Mouse (Mus musculus) stomach, embryonic 15.5 days (tissue): ENCODE data around the gene Timp4. TPM values are rescaled to one million over a fixed set of nuclear protein-coding genes. Genes with fewer than 3 reads are reported as not detected.

Source experiments
- ATAC-seq: fragments of 200-750 bp; cut with Nextera tagmentation; 2 replicates; pipeline ENCODE4 v1.8.0; 2017; ENCODE audit warnings: low read depth, moderate number of reproducible peaks, moderate TSS enrichment; ENCODE audit not compliant: insufficient read depth, low FRiP score
- H3K27ac ChIP-seq: fragments of 300-500 bp; sonication (generic); 2 replicates; pipeline ENCODE4 v1.5.1; 2015; ENCODE audit warnings: mild to moderate bottlenecking, inconsistent platforms
- H3K27me3 ChIP-seq: fragments of 300-500 bp; sonication (generic); replicated peaks from 2 replicates; pipeline ENCODE4 v1.6.1; 2015; ENCODE audit warnings: inconsistent platforms
- H3K36me3 ChIP-seq: fragments of 300-500 bp; sonication (generic); 2 replicates; pipeline ENCODE4 v1.6.1; 2015; ENCODE audit warnings: inconsistent platforms
- H3K4me1 ChIP-seq: fragments of 300-500 bp; sonication (generic); 2 replicates; pipeline ENCODE4 v1.6.1; 2015; ENCODE audit warnings: inconsistent platforms
- H3K4me2 ChIP-seq: fragments of 300-500 bp; sonication (generic); 2 replicates; pipeline ENCODE4 v1.6.1; 2015; ENCODE audit warnings: mild to moderate bottlenecking, inconsistent platforms
- H3K4me3 ChIP-seq: fragments of 300-500 bp; sonication (generic); replicated peaks from 2 replicates; pipeline ENCODE4 v1.5.1; 2015; ENCODE audit warnings: inconsistent platforms
- H3K9ac ChIP-seq: fragments of 300-500 bp; sonication (generic); 2 replicates; pipeline ENCODE4 v1.6.1; 2015; ENCODE audit warnings: inconsistent platforms
- H3K9me3 ChIP-seq: fragments of 300-500 bp; sonication (generic); 2 replicates; pipeline ENCODE4 v1.6.1; 2016; ENCODE audit warnings: inconsistent platforms
- WGBS: fragments of 180-500 bp; shearing (Covaris S2); methylation state at CpG from one replicate; pipeline ENCODE4 v1.1.7; 2015; 5-methylcytosine and 5-hydroxymethylcytosine counted together
- polyA plus RNA-seq: library from polyadenylated mRNA; unstranded; fragments of >200 nt; fragmentation: Nextera tagmentation; extraction: Ambion mirVana; gene quantifications from 2 replicates; pipeline ENCODE4 v1.2.1, GENCODE M21; 2015

Gene Timp4
- polyA plus RNA-seq, 1 experiment from 2014 or later: 0.89 TPM

DNA sequence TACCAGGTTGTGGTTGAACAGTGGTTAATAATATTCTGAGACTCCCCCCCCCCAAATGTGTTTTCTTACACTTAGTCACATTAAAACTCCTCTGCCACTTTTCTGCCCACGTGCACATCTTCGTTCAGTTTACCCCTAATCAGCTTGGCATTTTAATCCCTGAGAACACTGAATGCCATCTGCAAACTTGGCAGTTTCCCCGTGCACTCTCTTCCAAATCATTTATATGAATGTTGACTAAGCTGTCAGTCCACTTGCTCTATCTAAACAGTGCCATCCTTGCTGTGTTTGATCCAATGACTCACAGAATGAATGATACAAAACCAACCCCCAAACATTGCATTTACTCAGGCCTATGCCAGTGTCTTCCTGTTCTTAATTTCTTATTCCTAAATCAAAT lies 26.5 kb downstream of the Timp4 start:
- WGBS: 44% methylated on average over 3 of the region's 3 CpGs
- no peaks in the 10 kb centered on the region for H3K4me1 ChIP-seq

DNA sequence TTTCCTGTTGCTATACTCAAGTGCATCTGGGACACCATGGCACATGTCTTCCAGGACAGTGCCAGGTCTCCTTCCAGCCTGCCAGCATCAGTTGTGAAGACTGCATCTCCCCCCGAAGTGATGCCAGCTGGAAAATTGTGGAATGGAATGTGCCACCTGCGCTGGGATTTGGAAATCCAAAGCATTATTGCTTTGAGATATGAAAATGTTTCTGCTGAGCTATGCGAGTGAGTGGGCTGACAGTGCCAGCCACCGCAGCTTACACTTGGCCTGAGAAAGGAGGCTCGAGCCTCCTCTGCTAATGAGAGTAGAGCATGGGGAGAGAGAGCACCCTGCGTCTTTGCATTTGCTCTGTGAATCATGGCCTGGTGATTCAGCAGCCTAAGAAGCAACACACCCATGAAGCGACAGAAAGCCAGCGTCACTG lies 30.8 kb downstream of the Timp4 start:
- Histone ChIP-seq H3K9me3 (no peaks in the 10 kb centered on the region), H3K36me3 (no peaks in the 10 kb centered on the region), H3K4me1 (no peaks in the 10 kb centered on the region), H3K27ac (no peak overlapping the region), H3K4me3 (no peak overlapping the region), H3K9ac (no peak overlapping the region), H3K27me3 (no peaks in the 10 kb centered on the region), H3K4me2 (no peak overlapping the region)
- WGBS: 80% methylated on average over 8 of the region's 8 CpGs
- ATAC-seq: no peak

More for the DNA sequence above, 26.5 kb downstream of the Timp4 start:
- Histone ChIP-seq H3K36me3 (no peaks in the 10 kb centered on the region), H3K9ac (no peak overlapping the region), H3K4me2 (no peak overlapping the region), H3K9me3 (no peaks in the 10 kb centered on the region), H3K27me3 (no peaks in the 10 kb centered on the region), H3K4me3 (no peak overlapping the region), H3K27ac (no peak overlapping the region)
- no peak for ATAC-seq

DNA sequence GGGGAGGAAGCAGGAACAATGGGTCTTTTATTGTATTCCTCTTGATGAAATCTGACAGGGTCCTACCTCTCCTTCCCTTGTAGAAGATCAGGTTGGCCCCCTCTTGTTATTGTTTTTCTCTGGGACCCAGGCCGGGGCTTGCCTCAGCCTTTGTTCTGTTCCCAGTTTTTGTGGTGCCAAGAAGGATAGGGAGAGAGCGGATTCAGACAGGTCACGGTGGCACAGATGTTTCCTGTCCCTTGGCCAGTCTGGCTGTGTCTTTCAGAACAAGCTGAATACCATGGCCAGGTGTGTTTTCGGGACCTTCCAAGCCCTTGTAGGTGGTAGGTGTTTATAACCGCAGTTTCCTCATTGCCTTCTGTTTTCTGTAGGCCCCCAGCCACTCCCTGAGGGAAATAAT lies 38.9 kb downstream of the Timp4 start:
- Histone ChIP-seq H3K27ac (no peak overlapping the region), H3K4me1 (peaks cover 7% of the 10 kb centered on the region; the same call in 1 of the 2 replicates), H3K9ac (no peak overlapping the region), H3K4me2 (no peak overlapping the region), H3K27me3 (no peaks in the 10 kb centered on the region), H3K36me3 (no peaks in the 10 kb centered on the region), H3K9me3 (no peaks in the 10 kb centered on the region), H3K4me3 (no peak overlapping the region)
- ATAC-seq: no peak
- WGBS: 48% methylated on average over 5 of the region's 5 CpGs

DNA sequence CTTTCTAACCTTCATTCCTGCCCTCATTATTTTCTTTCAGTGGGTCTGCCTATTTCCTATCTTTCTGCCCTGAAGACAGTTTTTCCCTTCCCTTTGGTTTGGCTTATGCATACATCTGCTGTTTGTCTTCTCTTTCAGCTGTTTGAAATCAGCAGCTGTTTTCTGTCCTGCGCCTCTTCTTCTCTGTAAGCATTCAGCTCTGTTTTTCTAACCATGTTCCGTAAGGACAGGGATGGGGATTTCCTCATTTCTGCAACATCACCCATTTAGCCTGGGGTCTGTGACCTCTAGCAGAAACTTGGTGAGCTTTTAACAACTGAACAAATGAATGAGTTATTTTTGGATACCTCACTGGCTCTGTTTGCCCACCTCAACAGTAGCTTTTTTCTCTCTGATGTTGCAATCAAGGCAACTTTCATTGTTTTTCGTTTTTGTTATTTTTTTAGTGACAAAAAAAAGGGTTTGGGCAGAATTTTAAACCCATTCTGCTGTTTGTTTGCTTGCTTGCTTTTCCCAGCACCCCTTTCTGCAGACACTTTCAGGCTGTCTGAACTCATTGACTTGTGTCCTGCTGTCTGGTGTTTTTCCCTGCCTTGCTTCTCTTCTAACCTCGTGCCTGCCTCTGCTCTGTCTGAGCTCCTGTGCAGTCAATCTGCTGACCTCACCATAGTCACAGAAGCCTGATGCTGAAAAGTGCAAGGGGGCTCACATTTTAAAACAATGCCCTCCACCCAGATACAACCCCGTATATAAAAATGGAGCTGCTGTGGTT lies 39.7 kb downstream of the Timp4 start:
- H3K36me3 ChIP-seq: no peaks in the 10 kb centered on the region
- no peak overlapping the region for H3K9ac ChIP-seq
- 35% methylated on average over 5 of the region's 5 CpGs for WGBS
- no peaks in the 10 kb centered on the region for H3K27me3 ChIP-seq
- peaks cover 7% of the 10 kb centered on the region; the same call in 1 of the 2 replicates for H3K4me1 ChIP-seq
- H3K4me3 ChIP-seq: no peak overlapping the region
- no peaks in the 10 kb centered on the region for H3K9me3 ChIP-seq
- H3K27ac ChIP-seq: peak overlapping the region; percentile 57
- H3K4me2 ChIP-seq: no peak overlapping the region
- no peak for ATAC-seq

DNA sequence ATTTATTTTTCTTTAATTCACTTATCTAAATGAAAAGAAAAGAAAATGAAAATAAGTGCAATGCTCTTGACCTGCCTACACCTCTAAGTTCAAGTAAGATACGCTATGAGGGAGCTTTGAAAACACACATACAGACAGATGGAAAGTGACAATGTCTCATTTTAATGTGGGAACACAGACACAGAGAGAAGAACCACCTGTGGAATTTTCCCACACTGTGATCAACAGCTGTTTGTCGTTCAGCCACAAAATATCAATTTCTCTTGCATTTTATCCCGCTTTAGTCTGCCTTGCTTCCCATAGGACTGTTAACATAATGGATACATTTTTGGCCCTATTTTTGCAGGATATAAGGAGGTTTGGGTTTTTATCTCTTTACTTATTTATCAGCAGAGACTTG lies 41.2 kb downstream of the Timp4 start:
- H3K9ac ChIP-seq: no peak overlapping the region
- H3K27ac ChIP-seq: no peak overlapping the region
- H3K27me3 ChIP-seq: no peaks in the 10 kb centered on the region
- H3K9me3 ChIP-seq: no peaks in the 10 kb centered on the region
- no peak for ATAC-seq
- H3K4me3 ChIP-seq: no peak overlapping the region
- peaks cover 7% of the 10 kb centered on the region; the same call in 1 of the 2 replicates for H3K4me1 ChIP-seq
- 35% methylated on average over 3 of the region's 3 CpGs for WGBS
- no peak overlapping the region for H3K4me2 ChIP-seq
- H3K36me3 ChIP-seq: no peaks in the 10 kb centered on the region

DNA sequence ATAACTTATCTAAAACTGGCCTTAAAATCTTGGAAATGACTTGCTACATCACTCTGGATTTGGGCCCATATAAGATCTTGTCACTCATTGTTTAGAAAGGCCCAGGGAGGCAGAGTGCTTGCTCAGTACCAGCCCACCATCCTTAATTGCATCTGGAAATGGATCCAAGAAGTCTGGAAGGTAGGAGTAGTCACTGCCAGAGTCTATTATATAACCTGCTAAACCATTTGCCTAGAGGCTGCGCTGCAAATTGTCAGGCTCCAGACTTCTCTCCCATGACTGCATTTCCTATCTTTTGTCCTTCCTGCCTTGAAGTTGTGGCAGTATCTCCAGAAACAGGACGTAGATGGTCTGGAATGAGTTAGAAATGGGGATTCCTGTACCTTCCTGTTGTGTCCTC lies 41.8 kb downstream of the Timp4 start:
- Histone ChIP-seq H3K9me3 (no peaks in the 10 kb centered on the region), H3K27me3 (no peaks in the 10 kb centered on the region)
- WGBS: 55% methylated on average over 2 of the region's 2 CpGs

DNA sequence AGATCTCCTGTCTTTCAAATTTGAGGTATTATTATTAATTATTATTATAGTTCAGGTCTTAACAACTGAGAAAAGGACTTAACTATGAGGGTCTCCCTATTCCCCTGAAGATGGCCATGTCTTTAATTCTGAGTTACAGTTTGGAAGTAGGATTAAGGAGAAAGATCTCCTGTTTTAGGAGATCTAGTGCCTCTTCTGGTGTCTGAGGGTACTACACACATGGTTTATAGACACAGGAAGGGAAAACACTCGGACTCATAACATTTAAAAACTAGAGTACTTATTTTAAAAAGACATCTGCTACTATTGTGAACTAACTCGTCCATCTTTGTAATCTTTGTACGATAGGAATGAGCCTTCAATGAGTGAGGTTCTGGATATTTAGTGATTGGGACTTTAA lies 49.0 kb downstream of the Timp4 start:
- Histone ChIP-seq H3K4me2 (no peak overlapping the region), H3K4me1 (no peaks in the 10 kb centered on the region), H3K27ac (no peak overlapping the region), H3K36me3 (no peaks in the 10 kb centered on the region), H3K9ac (no peak overlapping the region), H3K4me3 (no peak overlapping the region), H3K9me3 (no peaks in the 10 kb centered on the region), H3K27me3 (no peaks in the 10 kb centered on the region)
- no peak for ATAC-seq
- WGBS: 57% methylated on average over 3 of the region's 3 CpGs

More for the DNA sequence above, 41.8 kb downstream of the Timp4 start:
- H3K9ac ChIP-seq: no peak overlapping the region
- peak overlapping the region; percentile 38; the same call in 1 of the 2 replicates for H3K27ac ChIP-seq
- peaks cover 7% of the 10 kb centered on the region; the same call in 1 of the 2 replicates for H3K4me1 ChIP-seq
- ATAC-seq: no peak
- H3K4me2 ChIP-seq: no peak overlapping the region
- no peaks in the 10 kb centered on the region for H3K36me3 ChIP-seq
- H3K4me3 ChIP-seq: no peak overlapping the region

DNA sequence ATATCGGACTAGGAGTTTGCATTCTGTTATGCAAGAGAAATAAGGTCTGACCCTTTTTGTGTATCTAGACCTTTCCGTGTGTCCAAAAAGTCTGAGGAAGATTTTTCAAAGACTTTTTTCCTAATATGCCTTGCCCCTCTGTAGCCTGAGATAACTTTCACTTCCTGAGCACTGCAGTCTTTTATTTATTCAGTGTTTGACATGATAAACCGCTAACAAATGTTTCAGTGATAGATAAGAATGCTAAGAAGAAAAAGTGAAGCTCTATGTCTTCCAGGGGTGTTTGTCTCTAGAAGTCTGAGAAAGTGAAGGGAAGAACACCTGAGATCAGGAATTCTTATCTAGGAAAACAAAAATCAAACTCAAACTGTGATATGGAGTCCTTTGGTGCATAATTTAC lies 51.3 kb downstream of the Timp4 start:
- Histone ChIP-seq H3K36me3 (no peaks in the 10 kb centered on the region), H3K27me3 (no peaks in the 10 kb centered on the region), H3K27ac (no peak overlapping the region), H3K9me3 (no peaks in the 10 kb centered on the region), H3K9ac (no peak overlapping the region), H3K4me2 (no peak overlapping the region), H3K4me3 (no peak overlapping the region), H3K4me1 (no peaks in the 10 kb centered on the region)
- ATAC-seq: no peak
- 55% methylated on average over 3 of the region's 3 CpGs for WGBS

Other genes with a start within 250 kb of the Timp4 start
- gene Tamm41, start 214.3 kb downstream of the Timp4 start, polyA plus RNA-seq: 52.6 and 54.9 TPM in 2 replicates
- gene Syn2, start 117.3 kb downstream of the Timp4 start, polyA plus RNA-seq: 3.1 and 4.0 TPM in 2 replicates
- gene Gm17482, start 24.9 kb downstream of the Timp4 start, polyA plus RNA-seq: not detected in 2 replicates
- 15.6 and 17.1 TPM in 2 replicates for gene Pparg, start 108.7 kb upstream of the Timp4 start, polyA plus RNA-seq